8 mouse cellular contexts compared by ENCODE assay signal in genomic region chr17:24549618-24550415, GRCm38 (mm10). TPM values are rescaled to one million over a fixed set of nuclear protein-coding genes. Genes with fewer than 3 reads are reported as not detected.
DNase-seq lines count a peak whose midpoint lies in the region; ATAC-seq and TF ChIP-seq lines count a peak whose summit lies in the region.

Gene Pkd1 (plus strand): TSS chr17:24549834.

- no peaks in the 10 kb centered on the region for H3K4me1 ChIP-seq in ES-E14 (ENCODE audit: control insufficient read depth in 2 of 2, insufficient read depth in 2 of 2, low read length in 2 of 2, poor library complexity in 1 of 2)
- H3K4me1 ChIP-seq in forebrain, embryonic 15.5 days, result peaks cover 34% of the 10 kb centered on the region
- H3K4me1 ChIP-seq in lung, adult 2 months (ENCODE audit: control insufficient read depth, insufficient read depth, low read length), result peaks cover 7% of the 10 kb centered on the region; the same call in 1 of the 2 replicates

- WGBS in forebrain, embryonic 15.5 days, result 0% methylated on average over 61 of the region's 72 CpGs
- WGBS in lung, adult 2 months, result under 1% methylated on average over 72 of the region's 72 CpGs

- no peaks in the 10 kb centered on the region for H3K27me3 ChIP-seq in forebrain, embryonic 15.5 days

- H3K36me3 ChIP-seq in ES-E14 (ENCODE audit: control insufficient read depth, insufficient read depth, low read length, poor library complexity, severe bottlenecking), result no peaks in the 10 kb centered on the region; the same call in 1 of the 2 replicates
- no peaks in the 10 kb centered on the region for H3K36me3 ChIP-seq in forebrain, embryonic 15.5 days

- in situ Hi-C loops in ES-E14 (cut with MboI; ENCODE audit: low sequenced_read_pairs in 2 of 2, unreplicated experiment in 2 of 2), result no loop called here

- TF ChIP-seq POLR2A in lung, adult 2 months (IDR thresholded peaks at IDR 0.05; ENCODE audit: borderline replicate concordance, extremely low read depth, low read depth, low read length), result peak; percentile 96

- H3K4me3 ChIP-seq in ES-E14 (ENCODE audit: insufficient read depth in 1 of 2, low read depth in 1 of 2, low read length in 2 of 2, poor library complexity in 1 of 2, severe bottlenecking in 1 of 2), result peak within 1 kb of the TSS; percentile 73 to 76
- peak within 1 kb of the TSS; percentile 96 for H3K4me3 ChIP-seq in forebrain, embryonic 15.5 days
- peak within 1 kb of the TSS; percentile 83 for H3K4me3 ChIP-seq in lung, adult 2 months (replicated peaks; ENCODE audit: extremely low read depth, low read depth, low read length)

- H3K4me2 ChIP-seq in forebrain, embryonic 15.5 days (replicated peaks), result peak within 1 kb of the TSS; percentile 85

- H3K9ac ChIP-seq in ES-E14 (ENCODE audit: insufficient read depth, low read depth, low read length, poor library complexity, severe bottlenecking), result peak within 1 kb of the TSS; percentile 79
- H3K9ac ChIP-seq in forebrain, embryonic 15.5 days (replicated peaks), result peak within 1 kb of the TSS; percentile 95

- DNase-seq in ES-E14 (ENCODE audit: low read depth, low spot score), result peak; percentile 99
- DNase-seq in cerebellum, adult 11-12 months, result peak; percentile 99
- DNase-seq in heart, postnatal 25 days (ENCODE audit: low spot score), result peak; percentile 100
- peak; percentile 99 for DNase-seq in layer of hippocampus, adult 18-20 months (ENCODE audit: low spot score in 2 of 2)
- DNase-seq in lung, adult 2 months, result peak; percentile 99
- peak; percentile 99 for DNase-seq in thymus, adult 18-20 months

- peak; percentile 96 for ATAC-seq in forebrain, embryonic 15.5 days (replicated peaks)
- ATAC-seq in neutrophil, adult 5-6 weeks (ENCODE audit: extremely low read depth, insufficient number of reproducible peaks, low FRiP score, poor library complexity, severe bottlenecking), result peak; percentile 93

- H3K27ac ChIP-seq in ES-E14 (ENCODE audit: insufficient read depth, low read depth, low read length, poor library complexity, severe bottlenecking), result peak within 1 kb of the TSS; percentile 35
- H3K27ac ChIP-seq in forebrain, embryonic 15.5 days (replicated peaks), result peak within 1 kb of the TSS; percentile 93

- TF ChIP-seq CTCF in lung, adult 2 months (IDR thresholded peaks at IDR 0.05; ENCODE audit: insufficient read depth, low read length), result no peak

- no peaks in the 10 kb centered on the region for H3K9me3 ChIP-seq in ES-E14 (ENCODE audit: control insufficient read depth, insufficient read depth, low read depth, low read length)
- no peaks in the 10 kb centered on the region for H3K9me3 ChIP-seq in forebrain, embryonic 15.5 days

- intact Hi-C loops in heart, postnatal 25 days (cut with DNase I), result no loop called here

TF ChIP-seq in ES-E14, 5 proteins besides CTCF, POLR2A, EP300 and RAD21:
- TF ChIP-seq ZC3H11A (IDR thresholded peaks at IDR 0.05; ENCODE audit: borderline replicate concordance, low read depth, low read length) (no peak), MAFK (IDR thresholded peaks at IDR 0.05; ENCODE audit: insufficient read depth, low read depth, low read length) (0 out of 2 replicates have a peak, but pooled peaks have one; percentile 21)
TF ChIP-seq in ES-E14: peak in this region for 1.

RNA-seq across cellular contexts. Expression of gene Pkd1, which starts in this region (rescaled TPM):
- total RNA-seq in ES-E14 (2012; rRNA removed), result 27.8 and 35.9 TPM in 2 replicates
- polyA plus RNA-seq in forebrain, embryonic 15.5 days (2015; fragmentation: Nextera tagmentation; extraction: Ambion mirVana), result 17.1 and 22.9 TPM in 2 replicates
- total RNA-seq in heart, postnatal 25 days (2021), result 10 to 100 TPM; 41.2 to 50.6 TPM
- 10 to 100 TPM; 78.8 to 80.0 TPM for total RNA-seq in layer of hippocampus, adult 18-20 months (2021)
- polyA plus RNA-seq in lung, adult 2 months (2012; rRNA removed), result 136 and 146 TPM in 2 replicates
- total RNA-seq in neutrophil, adult 5-6 weeks (2017), result 23.3 and 27.6 TPM in 2 replicates

Comparison
In these comparisons a context has a peak if more than half of its experiments do, and no peak if none do; other contexts are left out.
1. Peak in every context shown above with its lines: DNase-seq, ATAC-seq, H3K4me3 ChIP-seq and H3K27ac ChIP-seq.